Mouse (Mus musculus): ENCODE measurements around the gene Shisa8.

Shisa8 gene

DNA sequence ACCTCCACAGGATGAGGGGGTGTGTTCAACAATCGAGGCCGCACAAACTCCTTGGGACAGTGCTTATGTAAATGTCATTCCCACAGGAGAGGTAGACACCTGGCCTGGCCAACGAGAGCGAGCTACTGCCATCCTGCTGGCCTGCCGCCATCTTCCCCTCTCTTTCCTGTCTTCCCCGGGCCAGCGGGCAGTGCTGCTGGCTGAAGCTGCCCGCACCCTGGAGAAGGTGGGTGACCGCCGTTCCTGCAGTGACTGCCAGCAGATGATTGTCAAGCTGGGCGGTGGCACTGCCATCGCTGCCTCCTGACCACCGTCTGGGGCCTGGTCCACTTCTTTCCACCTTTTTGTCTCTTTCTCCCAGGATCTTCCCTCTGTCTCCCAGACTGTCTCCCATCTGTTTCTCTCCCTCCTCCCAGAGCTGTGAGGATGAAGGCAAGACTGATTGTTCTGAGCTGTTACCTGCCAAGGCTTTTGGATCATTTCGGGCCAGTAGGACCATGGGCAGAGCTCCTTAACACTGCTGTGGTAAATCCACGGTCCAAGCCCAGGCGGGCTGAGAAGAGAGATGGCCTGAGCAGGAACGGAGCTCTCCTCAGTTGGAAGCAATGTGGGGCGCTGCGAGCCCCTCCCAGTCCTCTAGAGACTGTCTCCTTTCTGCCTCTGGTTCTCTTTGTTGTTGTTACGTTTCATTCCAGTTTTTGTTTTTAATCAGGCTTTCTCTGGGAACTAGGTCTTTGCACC is 8.8 kb downstream of the Shisa8 start:
- DNase-seq = no peak

DNA sequence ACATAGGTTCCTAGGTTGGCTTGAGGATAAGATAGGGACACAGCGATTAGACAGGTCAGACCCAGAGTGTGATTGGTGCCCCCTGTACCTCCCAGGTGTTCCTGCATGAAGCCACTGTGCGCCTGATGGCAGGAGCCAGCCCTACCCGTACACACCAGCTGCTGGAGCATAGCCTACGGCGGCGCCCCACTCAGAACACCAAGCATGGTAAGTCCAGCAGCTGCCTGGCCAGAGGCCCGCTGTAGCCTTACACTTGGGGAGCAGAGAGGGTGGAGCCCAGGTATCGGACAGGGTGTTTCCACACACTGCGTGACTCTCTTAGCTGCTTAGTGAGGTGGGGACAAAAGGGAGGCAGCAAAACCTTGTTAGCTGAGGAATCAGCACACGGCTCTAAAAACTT is 9.5 kb downstream of the Shisa8 start:
- DNase-seq = no peak

DNA sequence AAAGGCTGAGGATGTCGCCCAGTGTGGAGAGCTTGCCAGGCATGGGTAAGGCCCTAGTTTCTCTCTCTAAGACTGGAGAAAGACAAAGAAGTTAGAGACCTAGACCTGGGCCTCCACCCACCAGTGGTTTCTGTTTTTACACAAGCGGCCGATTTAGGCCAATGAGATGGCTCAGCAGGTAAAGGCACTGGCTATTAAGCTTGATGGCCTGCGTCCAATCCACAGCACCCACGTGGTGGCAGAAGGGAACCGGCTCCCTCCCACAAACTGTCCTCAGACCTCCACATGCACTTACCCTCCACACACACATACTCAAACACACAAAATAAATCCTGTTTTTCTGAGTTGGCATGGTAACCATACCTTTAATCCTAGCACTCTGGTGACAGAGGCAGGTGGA is 10.5 kb downstream of the Shisa8 start:
- DNase-seq = no peak

DNA sequence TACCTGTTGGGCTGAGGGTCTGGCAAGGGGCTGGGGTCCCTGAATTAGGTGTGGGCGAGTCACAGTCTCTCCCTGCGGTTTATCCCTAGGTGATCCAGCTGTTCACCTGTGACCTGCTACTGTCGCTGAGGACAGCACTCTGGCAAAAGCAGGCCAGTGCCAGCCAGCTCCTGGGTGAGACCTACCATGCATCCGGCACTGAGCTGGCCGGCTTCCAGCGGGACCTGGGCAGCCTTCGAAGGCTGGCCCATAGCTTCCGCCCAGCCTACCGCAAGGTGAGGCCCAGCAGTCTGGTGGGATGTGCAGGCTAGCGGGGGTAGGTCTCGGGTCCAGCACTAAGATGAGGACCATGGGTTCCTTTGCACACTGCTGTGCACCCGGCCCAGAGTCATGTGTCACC is 13.1 kb downstream of the Shisa8 start:
- DNase-seq = no peak

DNA sequence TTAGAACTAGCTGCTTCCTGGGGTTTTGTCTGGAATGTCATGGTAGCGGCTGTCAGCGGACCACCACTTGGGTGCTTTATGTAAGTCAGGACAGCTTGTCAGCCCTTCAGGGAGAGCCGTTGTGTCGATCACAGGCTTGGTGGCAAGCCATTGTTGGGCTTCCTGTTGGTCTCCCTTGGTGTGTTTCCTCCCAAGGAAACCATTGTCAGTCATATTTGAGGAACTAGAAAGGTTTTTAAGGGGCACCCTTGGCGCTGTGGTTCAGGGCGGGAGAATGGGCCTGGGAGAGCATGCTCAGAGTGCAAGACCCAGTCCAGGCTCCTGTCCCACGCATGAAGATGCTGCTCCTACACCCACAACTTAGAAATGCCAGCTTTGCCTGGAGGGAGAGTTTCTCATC is 14.3 kb downstream of the Shisa8 start:
- no peak for DNase-seq

DNA sequence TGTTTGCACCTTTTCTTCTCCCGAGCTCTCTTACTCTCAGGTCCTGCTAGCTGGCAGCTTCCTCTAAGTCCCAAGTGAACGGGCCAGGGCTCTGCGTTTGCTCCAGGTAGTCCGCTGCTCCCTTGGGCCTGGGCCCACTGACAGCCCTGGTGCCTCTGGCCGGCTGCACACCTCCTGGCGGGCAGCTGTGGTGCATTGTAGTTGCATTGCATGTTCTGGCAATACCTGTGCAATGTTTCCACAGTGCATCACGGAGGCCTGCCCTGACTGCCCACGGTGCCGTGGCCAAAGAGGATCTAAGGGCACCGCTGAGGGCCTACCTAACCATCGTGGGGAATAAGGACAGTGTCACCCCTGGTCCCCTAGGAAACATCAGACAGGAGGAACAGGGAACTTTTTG is 14.7 kb downstream of the Shisa8 start:
- no peak for DNase-seq

DNA sequence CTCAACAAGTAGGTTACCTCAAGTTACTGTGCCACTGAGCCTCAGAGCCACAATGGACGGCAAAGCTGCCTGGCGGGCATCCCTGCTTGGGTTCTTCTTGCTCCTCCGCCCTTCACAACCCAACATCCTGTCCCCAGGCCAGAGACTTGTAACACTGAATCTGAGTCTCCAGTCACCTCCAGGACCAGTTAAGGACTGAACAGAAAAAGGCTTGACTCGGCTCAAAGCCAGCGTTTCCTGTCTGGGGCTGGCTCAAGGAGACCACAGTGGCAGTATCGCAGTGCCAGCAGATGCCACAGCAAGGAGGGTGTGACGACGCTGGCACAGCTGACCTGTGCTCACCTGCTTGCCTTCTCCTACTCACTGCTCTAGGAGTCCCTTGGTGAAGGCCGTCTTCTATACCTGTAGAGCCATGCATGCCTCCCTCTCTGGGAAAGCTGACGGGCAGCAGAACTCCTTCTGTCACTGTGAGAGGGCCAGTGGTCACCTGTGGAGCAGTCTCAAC is 15.3 kb downstream of the Shisa8 start:
- no peak for DNase-seq

DNA sequence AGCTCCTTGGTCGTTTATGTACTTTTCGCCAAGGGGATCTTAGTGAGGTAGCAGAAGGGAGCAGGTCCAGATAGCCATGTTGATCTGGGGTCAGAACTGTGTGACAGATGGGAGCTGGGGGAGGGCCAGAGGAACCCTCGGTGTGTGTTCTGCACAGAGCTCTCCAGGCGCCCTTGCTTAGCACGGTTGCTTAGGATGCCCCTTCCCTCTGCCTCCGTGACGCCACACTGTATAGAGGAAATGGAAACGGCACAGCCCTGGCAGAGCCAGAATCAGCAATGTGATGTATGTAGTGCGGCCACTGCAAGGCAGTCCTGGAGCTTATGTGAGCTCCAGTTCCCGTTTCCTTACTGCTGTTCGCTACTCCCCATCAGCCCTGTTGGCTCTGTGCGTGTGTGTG is 16.3 kb downstream of the Shisa8 start:
- no peak for DNase-seq

DNA sequence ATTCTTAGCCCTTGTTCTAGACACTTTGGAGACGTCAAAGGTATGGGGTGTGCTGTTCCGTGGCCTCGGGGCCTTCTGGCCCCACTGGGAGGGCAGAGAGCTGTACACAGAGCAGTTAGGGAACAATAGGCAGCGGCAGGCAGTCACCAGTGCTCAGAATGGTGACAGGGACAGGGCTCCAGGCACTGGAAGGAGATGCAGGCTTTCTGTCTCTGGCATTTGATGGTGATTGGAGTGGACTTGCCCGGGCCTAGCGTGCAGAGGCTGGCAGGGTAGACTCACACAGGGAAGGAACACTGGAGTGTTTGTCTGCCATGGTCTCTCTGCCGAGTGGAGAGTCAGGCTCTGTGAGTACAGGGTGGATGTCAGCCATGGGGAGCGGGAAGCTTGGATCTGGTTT is 20.0 kb downstream of the Shisa8 start:
- no peak for DNase-seq

DNA sequence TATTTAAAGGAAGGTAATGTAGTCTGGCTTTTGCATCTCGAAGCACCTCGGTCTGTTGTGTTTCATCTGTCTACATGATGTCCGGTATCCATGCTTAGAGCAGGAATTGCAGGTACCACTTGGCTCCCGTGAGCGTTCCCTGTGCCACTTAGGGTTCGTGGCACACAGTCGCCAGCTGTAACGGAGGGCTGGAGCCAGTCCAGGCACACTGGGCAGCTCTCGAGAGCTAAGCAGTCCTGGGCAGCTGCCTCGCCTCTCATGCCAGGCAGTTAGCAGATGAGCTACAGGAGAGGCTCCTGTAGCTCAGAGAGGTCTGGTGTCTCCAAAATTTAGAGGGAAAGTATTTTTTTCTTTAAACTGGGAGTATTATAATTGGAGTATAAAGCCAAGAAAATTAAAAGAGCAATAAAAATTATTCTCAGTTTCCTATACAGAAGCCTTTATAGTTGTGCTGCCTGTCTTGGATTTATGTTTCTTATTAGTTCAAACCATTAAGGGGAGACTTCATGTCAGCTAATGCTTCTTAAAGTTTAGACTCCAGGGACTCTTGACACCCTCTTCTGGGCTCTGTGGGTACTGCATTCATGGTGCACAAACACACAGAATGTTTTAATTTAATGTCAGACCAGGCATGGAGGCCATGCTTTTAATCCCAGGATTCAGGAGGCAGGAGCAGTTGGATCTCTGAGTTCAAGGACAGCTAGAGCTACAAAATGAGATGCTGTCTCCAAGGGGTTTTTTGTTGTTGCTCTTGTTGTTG is 24.0 kb downstream of the Shisa8 start:
- DNase-seq = peak; percentile 44 to 58

DNA sequence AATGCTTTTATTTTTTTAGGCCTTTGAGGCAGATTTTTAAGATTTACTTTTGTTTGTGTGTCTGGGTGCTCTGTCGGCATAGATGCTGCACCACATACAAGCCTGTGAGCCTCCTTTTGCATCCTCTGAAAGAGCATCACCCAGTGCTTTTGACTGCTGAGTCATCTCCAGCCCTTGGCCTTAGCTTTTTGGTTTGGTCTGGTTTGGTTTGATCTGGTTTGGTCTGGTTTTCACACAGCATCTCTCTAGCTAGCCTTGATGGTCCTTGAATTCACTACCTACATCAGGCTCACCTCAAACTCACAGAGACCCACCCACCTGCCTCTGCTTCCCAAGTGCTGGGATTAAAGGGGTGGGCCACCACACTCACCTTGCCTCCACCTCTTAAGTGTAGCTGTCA is 24.7 kb downstream of the Shisa8 start:
- no peak for DNase-seq

DNA sequence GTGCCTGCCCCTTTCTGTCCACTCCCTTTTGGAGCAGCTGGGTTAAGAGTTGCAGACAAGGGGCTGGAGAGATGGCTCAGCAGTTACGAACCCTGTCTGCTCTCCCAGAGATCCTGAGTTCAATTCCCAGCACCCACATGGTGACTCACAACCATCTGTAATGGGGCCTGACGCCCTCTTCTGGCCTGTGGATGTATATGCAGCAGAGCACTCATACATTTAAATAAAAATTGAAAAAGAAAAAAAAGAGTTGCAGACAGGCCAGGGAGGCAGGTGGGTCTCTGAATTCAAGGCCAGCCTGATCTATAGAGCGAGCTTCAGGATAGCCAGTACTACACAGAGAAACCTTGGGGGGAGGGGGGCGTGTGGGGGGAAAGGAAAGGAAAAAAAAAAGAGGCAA is 25.2 kb downstream of the Shisa8 start:
- DNase-seq = no peak

DNA sequence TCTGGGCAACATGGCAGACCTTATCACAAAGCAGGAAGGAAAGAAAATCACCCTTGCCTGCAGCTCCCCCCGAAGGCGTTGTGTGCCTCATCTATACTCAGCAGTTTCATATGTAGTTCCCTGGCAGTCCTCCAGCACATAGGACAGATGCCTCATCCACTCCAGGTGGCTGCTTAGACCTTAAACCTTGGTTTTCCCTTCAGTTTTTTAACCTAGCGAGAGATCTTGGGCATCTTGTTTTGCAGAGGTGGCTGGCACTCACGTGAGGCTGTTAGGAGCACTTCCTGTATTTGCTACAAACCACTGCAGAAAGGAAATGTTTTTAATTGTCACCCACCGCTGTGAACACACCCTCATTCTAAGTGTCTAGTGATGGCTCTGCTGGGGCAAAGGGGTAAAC is 25.7 kb downstream of the Shisa8 start:
- no peak for DNase-seq

DNA sequence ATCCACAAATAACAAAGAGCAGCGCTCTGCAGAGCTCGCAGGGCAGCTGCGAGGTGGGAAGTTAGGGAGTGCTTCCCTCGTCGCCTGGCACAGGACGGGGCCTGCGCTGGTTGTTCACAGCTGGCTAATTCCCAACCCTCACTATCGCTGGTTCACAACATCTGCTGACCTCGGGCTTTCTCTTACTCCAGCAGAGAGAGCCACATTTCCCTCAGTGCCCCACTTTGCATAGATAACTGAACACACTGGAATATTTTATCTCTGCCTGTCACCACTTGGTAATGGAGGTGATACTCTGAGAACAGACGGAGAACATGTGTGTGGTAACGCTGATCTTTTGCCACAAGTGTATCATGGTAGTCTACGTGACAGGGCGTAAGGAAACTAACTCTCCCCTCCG is 26.5 kb downstream of the Shisa8 start:
- DNase-seq = no peak

DNA sequence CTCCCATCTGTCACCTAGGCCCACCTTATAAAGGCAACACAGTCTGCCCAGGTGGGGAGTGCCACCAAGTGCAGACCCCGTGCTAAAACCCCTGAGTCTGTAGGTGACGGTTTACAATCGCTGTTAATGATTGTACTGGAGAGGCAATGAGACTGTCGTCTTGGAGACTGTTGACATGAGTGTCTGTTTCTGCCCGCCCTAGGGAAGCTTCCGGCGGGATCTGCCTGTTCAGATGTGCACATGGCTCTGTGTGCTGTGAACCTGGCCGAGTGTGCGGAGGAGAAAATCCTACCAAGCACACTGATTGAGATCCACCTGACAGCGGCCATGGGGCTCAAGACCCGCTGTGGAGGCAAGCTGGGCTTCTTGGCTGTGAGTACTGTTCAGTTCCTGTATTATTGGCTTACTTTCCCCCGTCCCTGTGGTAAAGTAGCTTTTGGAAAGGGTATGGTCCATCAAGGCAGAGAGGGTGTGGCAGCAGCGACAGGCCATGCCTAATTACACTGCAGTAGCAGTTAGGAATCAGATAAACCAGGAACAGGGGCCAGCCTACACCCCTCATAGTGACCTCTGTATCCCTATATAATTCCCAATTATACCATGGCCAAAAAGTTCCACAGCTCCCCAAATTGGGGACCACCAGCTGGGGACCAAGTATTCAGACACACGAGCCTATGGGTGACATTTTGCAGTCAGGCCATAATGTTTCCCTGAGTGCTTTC is 27.4 kb downstream of the Shisa8 start:
- no peak for DNase-seq

DNA sequence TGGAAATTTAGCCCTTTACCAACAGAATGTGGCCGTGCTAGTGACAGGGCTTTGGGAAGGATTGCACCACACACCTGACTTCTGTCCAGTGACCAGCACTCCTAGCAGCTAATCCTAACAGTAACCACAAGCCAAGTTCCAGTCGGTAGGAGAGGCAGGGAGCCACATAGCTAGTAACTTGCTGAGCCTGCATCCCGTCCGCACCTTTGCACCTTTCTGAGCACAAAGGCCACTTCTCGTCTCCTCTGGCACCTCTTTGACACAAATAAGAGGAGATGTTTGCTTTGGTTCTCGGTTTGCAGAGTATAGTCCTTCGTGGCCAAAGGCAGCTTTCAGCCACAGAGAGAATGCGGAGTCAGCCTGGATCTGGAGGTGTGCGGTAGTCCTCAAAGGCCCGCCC is 28.0 kb downstream of the Shisa8 start:
- DNase-seq = no peak

DNA sequence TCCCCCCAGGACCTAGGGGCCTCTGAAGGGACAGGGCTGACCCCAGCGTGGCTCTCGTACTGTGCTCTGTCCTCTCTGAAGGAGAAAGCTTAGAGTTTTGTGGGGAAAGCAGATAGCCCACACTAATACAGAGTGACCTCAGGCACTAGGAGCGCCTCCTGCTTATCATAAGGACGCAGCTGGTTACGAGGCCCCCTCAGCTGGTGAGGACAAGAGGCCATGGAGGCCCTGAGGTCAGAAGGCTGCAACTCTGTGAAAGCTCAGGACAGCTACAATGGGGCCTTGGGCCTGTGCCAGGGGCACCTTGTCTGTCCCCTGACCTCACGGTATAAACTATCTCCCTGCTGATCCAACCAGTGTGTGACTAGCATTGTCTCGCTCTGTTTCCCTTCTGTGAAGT is 28.4 kb downstream of the Shisa8 start:
- DNase-seq = no peak

DNA sequence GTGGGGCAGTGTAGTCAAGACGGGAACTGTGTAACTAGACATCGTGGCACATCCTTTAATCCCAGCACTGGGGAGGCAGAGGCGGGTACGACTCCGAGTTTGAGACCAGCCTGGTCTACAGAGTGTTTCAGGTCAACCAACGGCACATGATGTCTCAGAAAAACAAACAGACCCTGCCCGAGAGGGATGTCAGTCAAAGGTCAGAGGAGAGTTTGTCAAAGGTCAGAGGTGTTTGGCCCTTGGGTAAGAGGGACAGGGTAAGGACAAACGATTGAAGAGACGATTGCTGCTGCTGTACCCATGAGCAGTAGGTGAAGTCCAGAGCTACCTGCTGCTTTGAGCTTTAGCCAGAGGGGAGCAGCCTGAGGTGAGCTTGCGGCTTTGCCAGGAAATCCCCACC is 29.0 kb downstream of the Shisa8 start:
- DNase-seq = no peak

DNA sequence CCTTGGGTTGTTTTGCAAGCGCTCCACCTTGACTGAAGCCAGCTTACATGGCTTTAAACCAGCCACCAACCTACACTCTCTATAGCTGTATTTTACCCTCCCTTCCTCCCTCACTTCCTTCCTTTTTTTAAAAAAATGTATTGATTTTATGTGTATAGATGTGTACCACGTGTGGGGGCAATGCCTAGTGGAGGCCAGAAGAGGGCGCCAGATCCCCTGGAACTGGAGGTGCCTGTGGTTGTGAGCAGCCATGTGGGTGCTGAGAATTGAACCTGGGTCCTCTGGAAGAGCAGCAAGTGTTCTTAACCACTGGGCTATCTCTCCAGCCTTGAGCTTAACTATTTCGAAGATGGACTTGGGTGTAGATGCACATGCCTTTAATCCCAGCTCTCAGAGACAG is 30.3 kb downstream of the Shisa8 start:
- DNase-seq = no peak

DNA sequence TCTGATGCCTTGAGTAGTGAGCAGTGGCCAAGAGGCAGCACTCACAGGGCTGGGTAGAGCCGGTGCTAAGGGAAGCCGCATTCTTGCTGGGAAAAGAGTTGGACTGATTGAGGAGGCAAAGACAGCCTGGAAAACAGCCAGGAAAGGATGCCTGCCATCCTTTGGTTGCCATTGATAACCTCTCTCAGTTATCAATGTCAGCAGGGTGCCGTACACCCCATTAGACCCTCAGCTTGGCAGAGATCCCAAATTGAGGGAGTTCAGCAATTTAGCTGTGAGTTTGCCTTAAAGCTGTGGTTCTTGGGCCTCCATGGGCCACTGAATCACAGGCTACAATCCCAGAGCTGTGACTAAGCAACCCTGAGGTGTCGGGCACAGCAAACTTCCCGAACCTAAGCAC is 31.5 kb downstream of the Shisa8 start:
- no peak for DNase-seq

DNA sequence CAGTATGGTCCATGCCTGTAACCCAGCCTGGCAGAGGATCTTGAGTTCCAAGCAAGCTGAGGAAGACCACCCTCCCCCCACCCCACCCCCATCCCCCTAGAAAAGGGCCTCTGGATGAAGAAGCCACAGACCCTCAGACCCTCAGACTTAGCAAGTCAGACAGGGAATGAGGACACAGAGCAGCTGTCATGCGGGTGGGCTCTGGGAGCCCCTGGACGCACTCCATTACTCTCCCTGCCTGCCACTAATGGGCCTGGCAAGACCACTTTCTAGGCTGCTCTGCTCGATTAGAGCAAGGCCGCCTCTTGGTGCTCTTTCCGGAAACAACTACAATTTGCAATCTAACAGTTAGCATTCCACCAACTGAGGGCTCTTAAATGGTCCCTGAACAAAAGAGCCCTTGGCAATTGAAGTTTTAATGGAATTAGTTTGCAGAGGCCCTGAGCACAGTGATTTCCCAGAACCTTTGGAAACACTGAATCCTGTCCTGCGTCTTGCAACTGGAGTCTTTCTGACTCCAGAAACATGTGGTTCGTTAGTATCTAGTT is 34.8 kb downstream of the Shisa8 start:
- no peak for DNase-seq

DNA sequence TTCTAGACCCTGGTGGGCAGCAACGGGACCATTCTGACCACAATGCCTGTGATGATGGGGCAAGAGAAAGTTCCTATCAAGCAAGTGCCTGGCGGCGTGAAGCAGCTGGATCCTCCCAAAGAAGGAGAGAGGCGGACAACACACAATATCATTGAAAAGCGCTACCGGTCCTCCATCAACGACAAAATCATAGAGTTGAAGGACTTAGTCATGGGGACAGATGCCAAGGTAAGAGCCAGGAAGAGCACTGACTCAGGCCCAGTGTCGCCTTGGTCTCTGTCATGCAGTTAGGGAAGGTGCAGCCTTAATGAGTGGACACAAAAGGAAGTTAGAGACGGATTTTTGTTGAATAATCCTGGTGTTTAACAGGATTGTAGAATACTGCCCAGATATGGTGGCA is 37.5 kb downstream of the Shisa8 start:
- no peak for DNase-seq

DNA sequence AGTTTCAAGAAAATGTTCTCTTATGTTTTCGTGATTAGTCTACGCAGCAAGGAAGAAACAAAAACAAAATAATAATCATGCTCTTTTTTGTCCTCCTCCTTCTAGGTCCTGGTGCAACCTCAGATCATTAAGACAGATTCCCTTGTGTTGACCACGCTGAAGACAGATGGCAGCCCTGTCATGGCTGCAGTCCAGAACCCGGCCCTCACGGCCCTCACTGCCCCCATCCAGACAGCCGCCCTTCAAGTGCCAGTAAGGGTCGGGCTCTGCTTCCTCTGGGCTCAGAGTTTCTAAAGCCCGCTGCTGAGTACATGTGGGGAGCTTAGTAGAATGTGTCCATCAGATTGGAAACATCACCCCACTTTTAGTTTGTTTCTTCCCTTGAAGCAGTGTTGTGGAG is 40.0 kb downstream of the Shisa8 start:
- DNase-seq = no peak
